Mouse (Mus musculus) NIH3T3 (cell line): ENCODE measurements at regions not wholly inside any gene's neighbourhood (a gene's known extent, or its start where the extent isn't known, plus 50 kb on each side); places are given as distances from the start of the nearest gene placed in this dataset.

Experiments used
- DNase-seq: peaks from one replicate; pipeline ENCODE4 v3.0.0-alpha.2; 2012; ENCODE audit warnings: low read depth

GRCm38 (mm10) chr2:162734286-162734685 lies 73.3 kb upstream of the Ptprt start:
- no peak for DNase-seq

- peak; percentile 27 for DNase-seq
Observed at GRCm38 (mm10) chr2:162720016-162720415, 59.1 kb upstream of the Ptprt start.

GRCm38 (mm10) chr2:162718466-162718865 lies 57.5 kb upstream of the Ptprt start:
- DNase-seq = no peak

- no peak for DNase-seq
Observed at GRCm38 (mm10) chr2:162714976-162715375, 54.0 kb upstream of the Ptprt start.

DNA sequence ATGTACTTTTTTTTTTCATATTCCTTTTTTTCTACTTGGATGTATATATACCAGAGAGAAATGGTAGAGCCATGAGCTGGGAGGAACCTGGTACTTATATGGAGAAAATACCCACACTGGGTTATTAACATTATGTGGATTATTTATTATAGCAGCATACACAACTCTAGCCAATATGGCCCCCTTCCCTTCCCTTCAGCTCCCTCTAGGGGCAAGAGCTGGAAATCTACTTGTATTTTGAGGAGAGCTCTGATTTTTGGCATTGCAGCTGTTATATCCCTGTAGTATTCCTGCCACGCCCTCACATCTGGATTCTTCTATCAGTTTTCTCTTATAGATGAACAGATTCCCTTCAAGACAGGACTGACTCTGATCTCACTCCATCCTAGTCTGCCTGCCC lies 52.0 kb upstream of the Ptprt start:
- DNase-seq = peak; percentile 5

DNA sequence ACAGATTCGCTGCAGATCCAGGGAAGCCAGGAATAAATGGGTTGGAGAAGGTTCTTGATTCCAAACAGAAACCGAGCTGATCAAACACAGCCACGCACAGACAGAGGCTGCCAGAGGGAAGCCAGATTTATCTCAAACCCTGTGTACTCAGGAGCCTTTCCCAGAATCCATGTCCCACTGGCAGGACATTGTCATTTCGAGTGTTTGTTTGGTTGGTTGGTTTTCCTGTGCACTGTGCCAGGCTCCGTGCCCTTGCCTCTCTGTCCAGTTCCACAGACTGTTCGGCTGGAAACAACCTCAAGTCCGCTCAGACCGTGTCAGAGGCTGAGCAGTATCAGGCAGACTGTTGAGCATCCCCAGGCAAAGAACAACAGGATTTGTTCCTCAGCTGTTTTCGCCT lies 51.4 kb upstream of the Ptprt start:
- no peak for DNase-seq
